Mouse (Mus musculus) hindbrain, embryonic 16.5 days (tissue): ENCODE data around the gene Trp53bp2. TPM values are rescaled to one million over a fixed set of nuclear protein-coding genes. Genes with fewer than 3 reads are reported as not detected.

Source experiments
- ATAC-seq: fragments of 200-750 bp; cut with Nextera tagmentation; 2 replicates; pipeline ENCODE4 v1.8.0; 2017; ENCODE audit warnings: moderate TSS enrichment, moderate library complexity
- H3K27ac ChIP-seq: fragments of 300-500 bp; sonication (generic); 2 replicates; pipeline ENCODE4 v1.5.1; 2014; ENCODE audit warnings: low read depth, mild to moderate bottlenecking, control low read depth, low read length, moderate library complexity
- H3K27me3 ChIP-seq: fragments of 300-500 bp; sonication (generic); replicated peaks from 2 replicates; pipeline ENCODE4 v1.6.1; 2014; ENCODE audit warnings: low read length; ENCODE audit not compliant: control insufficient read depth, insufficient read depth
- H3K36me3 ChIP-seq: fragments of 300-500 bp; sonication (generic); 2 replicates; pipeline ENCODE4 v1.6.1; 2014; ENCODE audit warnings: mild to moderate bottlenecking, low read length, moderate library complexity, mixed read lengths; ENCODE audit not compliant: control insufficient read depth, insufficient read depth
- H3K4me1 ChIP-seq: fragments of 300-500 bp; sonication (generic); 2 replicates; pipeline ENCODE4 v1.6.1; 2014; ENCODE audit warnings: low read depth, low read length; ENCODE audit not compliant: control insufficient read depth, insufficient read depth
- H3K4me2 ChIP-seq: fragments of 300-500 bp; sonication (generic); 2 replicates; pipeline ENCODE4 v1.6.1; 2014; ENCODE audit warnings: mild to moderate bottlenecking, low read length, control low read depth, moderate library complexity
- H3K4me3 ChIP-seq: fragments of 300-500 bp; sonication (generic); 2 replicates; pipeline ENCODE4 v1.5.1; 2014; ENCODE audit warnings: mild to moderate bottlenecking, low read length, control low read depth, moderate library complexity
- H3K9ac ChIP-seq: fragments of 300-500 bp; sonication (generic); 2 replicates; pipeline ENCODE4 v1.6.1; 2014; ENCODE audit warnings: low read depth, mild to moderate bottlenecking, control low read depth, low read length, moderate library complexity
- H3K9me3 ChIP-seq: fragments of 300-500 bp; sonication (generic); 2 replicates; pipeline ENCODE4 v1.6.1; 2014; ENCODE audit warnings: mild to moderate bottlenecking, low read length, moderate library complexity; ENCODE audit not compliant: control insufficient read depth
- WGBS: fragments of 180-500 bp; shearing (Covaris S2); extraction: QIAGEN DNeasy Blood & Tissue Kit; methylation state at CpG from one replicate; pipeline ENCODE4 v1.1.7; 2014; 5-methylcytosine and 5-hydroxymethylcytosine counted together
- polyA plus RNA-seq: library from polyadenylated mRNA; unstranded; fragments of >200 nt; fragmentation: Nextera tagmentation; extraction: Ambion mirVana; gene quantifications from 2 replicates; pipeline ENCODE4 v1.2.1, GENCODE M21; 2015

The Trp53bp2 gene
- polyA plus RNA-seq, 1 experiment from 2014 or later = 13.8 TPM

- Histone ChIP-seq H3K27me3 (no peaks in the 10 kb centered on the region), H3K27ac (no peak overlapping the region), H3K4me1 (no peaks in the 10 kb centered on the region), H3K4me3 (no peak overlapping the region), H3K36me3 (peaks cover 25% of the 10 kb centered on the region), H3K9me3 (no peaks in the 10 kb centered on the region), H3K9ac (no peak overlapping the region), H3K4me2 (no peak overlapping the region)
- no peak for ATAC-seq
- WGBS = 80% methylated on average over 18 of the region's 18 CpGs
Measured at GRCm38 (mm10) chr1:182441791-182442473, 33.0 kb downstream of the Trp53bp2 start.

GRCm38 (mm10) chr1:182444116-182444515 is 35.1 kb downstream of the Trp53bp2 start:
- Histone ChIP-seq H3K9ac (no peak overlapping the region), H3K4me3 (no peak overlapping the region), H3K4me2 (no peak overlapping the region), H3K4me1 (no peaks in the 10 kb centered on the region), H3K9me3 (no peaks in the 10 kb centered on the region), H3K27me3 (no peaks in the 10 kb centered on the region), H3K36me3 (peaks cover 35% of the 10 kb centered on the region), H3K27ac (no peak overlapping the region)
- ATAC-seq = no peak
- WGBS = 87% methylated on average over 2 of the region's 2 CpGs

- H3K4me3 ChIP-seq = no peak overlapping the region
- H3K36me3 ChIP-seq = peaks cover 31% of the 10 kb centered on the region
- no peak overlapping the region for H3K9ac ChIP-seq
- H3K27ac ChIP-seq = no peak overlapping the region
- no peaks in the 10 kb centered on the region for H3K4me1 ChIP-seq
- no peak for ATAC-seq
- WGBS = 92% methylated on average over 14 of the region's 14 CpGs
- H3K9me3 ChIP-seq = no peaks in the 10 kb centered on the region
- H3K4me2 ChIP-seq = no peak overlapping the region
- no peaks in the 10 kb centered on the region for H3K27me3 ChIP-seq
Measured at GRCm38 (mm10) chr1:182448276-182449035, 39.5 kb downstream of the Trp53bp2 start.

- H3K4me3 ChIP-seq = no peak overlapping the region
- no peak overlapping the region for H3K27ac ChIP-seq
- no peaks in the 10 kb centered on the region for H3K4me1 ChIP-seq
- H3K4me2 ChIP-seq = no peak overlapping the region
- WGBS = 90% methylated on average over 4 of the region's 4 CpGs
- H3K36me3 ChIP-seq = peaks cover 25% of the 10 kb centered on the region
- no peak overlapping the region for H3K9ac ChIP-seq
- no peak for ATAC-seq
- H3K27me3 ChIP-seq = no peaks in the 10 kb centered on the region
- no peaks in the 10 kb centered on the region for H3K9me3 ChIP-seq
Measured at GRCm38 (mm10) chr1:182452473-182452872, 43.5 kb downstream of the Trp53bp2 start.

- WGBS = 83% methylated on average over 2 of the region's 2 CpGs
- Histone ChIP-seq H3K27me3 (no peaks in the 10 kb centered on the region), H3K9me3 (no peaks in the 10 kb centered on the region), H3K4me3 (no peak overlapping the region), H3K4me2 (no peak overlapping the region), H3K36me3 (peaks cover 15% of the 10 kb centered on the region; the same call in 1 of the 2 replicates), H3K4me1 (no peaks in the 10 kb centered on the region), H3K27ac (no peak overlapping the region), H3K9ac (no peak overlapping the region)
- no peak for ATAC-seq
Measured at GRCm38 (mm10) chr1:182455080-182455479, 46.1 kb downstream of the Trp53bp2 start.

GRCm38 (mm10) chr1:182458556-182458955 is 49.6 kb downstream of the Trp53bp2 start:
- Histone ChIP-seq H3K27me3 (no peaks in the 10 kb centered on the region), H3K9me3 (no peaks in the 10 kb centered on the region), H3K4me1 (peaks cover 10% of the 10 kb centered on the region), H3K36me3 (peaks cover 14% of the 10 kb centered on the region; the same call in 1 of the 2 replicates), H3K4me2 (no peak overlapping the region), H3K9ac (no peak overlapping the region), H3K4me3 (no peak overlapping the region), H3K27ac (no peak overlapping the region)
- ATAC-seq = no peak
- 73% methylated on average over 19 of the region's 19 CpGs for WGBS

GRCm38 (mm10) chr1:182459436-182459835 is 50.5 kb downstream of the Trp53bp2 start:
- no peak overlapping the region for H3K27ac ChIP-seq
- no peak overlapping the region for H3K4me3 ChIP-seq
- WGBS = 83% methylated on average over 8 of the region's 8 CpGs
- H3K4me2 ChIP-seq = no peak overlapping the region
- H3K9ac ChIP-seq = no peak overlapping the region
- no peaks in the 10 kb centered on the region for H3K9me3 ChIP-seq
- no peak for ATAC-seq
- 0 out of 2 replicates have a peak, but pooled peaks cover 9% of the 10 kb centered on the region for H3K36me3 ChIP-seq
- H3K4me1 ChIP-seq = peaks cover 10% of the 10 kb centered on the region
- H3K27me3 ChIP-seq = no peaks in the 10 kb centered on the region

- Histone ChIP-seq H3K27me3 (no peaks in the 10 kb centered on the region), H3K36me3 (0 out of 2 replicates have a peak, but pooled peaks cover 7% of the 10 kb centered on the region), H3K4me1 (peaks cover 10% of the 10 kb centered on the region), H3K9ac (no peak overlapping the region), H3K4me3 (no peak overlapping the region), H3K9me3 (no peaks in the 10 kb centered on the region), H3K27ac (peak overlapping the region; percentile 68), H3K4me2 (no peak overlapping the region)
- 69% methylated on average over 13 of the region's 13 CpGs for WGBS
- ATAC-seq = no peak
Measured at GRCm38 (mm10) chr1:182460291-182461244, 51.6 kb downstream of the Trp53bp2 start.
